Mouse (Mus musculus): Measurements from ENCODE around the gene Atp6v0a1. TPM values are rescaled to one million over a fixed set of nuclear protein-coding genes. Genes with fewer than 3 reads are reported as not detected.

Atp6v0a1 gene
- total RNA-seq, 2 experiments from 2014 or later = 112 to 115 TPM

DNA sequence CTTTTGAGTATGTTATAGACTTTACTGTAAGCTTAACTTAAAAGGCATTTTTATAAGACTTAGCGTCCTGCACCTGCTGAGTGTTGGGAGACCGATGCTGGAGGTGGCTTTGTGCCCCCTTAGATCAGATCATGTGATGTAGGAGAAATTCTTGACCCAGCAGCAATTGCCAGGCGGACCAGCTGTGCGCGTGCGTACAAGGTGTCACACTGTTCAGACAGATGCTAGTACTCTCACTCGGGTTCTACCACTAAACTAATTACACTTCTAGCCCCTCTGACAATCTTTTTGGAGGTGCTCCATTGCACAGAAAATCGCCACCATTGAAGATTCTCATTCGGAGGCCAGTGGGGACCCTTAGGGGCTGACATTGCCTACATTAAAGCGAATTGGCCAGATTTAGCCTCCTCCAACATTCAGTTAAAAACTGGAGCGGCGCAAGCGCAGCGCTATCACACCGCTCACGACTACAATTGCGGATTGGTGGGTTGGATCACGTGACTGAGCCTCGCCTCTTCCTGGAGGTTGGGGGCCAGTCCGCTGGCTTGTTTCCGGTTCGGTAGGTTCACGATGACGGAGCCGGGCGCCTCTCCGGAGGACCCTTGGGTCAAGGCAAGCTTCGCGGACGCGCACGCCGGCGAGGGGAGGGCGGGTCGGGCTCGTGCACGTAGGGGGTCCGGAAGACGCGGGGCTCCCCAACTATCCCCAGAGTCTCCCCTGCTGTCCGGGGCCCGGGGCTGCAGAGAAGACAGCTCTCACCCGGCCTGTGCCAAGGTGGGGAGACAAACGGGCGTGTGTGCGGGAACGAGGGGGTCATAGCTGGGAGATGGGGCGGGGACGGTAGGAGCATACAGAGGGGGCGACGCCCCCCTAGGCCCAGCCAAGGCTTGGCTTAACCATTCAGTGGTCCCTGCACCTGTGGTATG lies 77.8 kb downstream of the Atp6v0a1 start, which contains the start of gene Mlx:
Gene Mlx (plus strand): TSS at position 522 of the 926 bp plus-strand sequence.
- DNase-seq = peak; percentile 91

DNA sequence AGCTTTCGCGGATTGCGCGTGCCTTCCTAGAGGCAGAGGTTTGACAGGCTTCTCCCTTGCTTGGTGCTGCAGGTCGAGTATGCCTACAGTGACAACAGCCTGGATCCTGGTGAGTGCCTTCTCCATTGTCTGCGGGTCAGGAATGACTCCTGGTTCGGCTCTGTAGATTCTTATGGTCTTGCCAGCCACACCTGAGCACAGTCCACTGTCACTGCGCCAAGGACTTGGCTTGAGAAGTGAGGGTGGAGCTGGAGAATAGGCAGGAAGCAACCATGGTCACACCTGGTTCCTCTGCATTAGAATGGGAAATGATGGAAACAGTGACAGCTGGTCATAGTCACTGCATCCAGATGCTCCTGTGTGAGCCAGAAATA lies 78.4 kb downstream of the Atp6v0a1 start:
- no peak for DNase-seq

DNA sequence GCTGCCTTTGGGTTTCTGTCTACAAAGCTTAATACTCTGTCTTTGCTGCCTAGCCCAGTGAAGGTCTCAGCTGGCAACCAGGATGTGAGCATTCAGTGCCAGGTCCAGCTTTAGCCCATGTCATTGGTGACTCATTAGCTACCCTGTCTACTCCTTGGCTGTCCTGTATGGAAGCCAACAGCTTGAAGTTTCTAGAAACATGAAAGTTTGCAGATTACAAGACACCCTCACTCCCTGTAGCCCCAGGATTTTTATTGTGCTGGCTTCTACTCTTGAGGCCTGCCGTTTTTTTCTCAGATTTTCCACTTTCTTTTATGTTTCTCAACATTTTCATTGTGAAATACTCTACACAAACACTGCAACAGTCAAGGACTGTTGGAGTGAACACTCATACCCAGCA lies 80.7 kb downstream of the Atp6v0a1 start:
- no peak for DNase-seq

DNA sequence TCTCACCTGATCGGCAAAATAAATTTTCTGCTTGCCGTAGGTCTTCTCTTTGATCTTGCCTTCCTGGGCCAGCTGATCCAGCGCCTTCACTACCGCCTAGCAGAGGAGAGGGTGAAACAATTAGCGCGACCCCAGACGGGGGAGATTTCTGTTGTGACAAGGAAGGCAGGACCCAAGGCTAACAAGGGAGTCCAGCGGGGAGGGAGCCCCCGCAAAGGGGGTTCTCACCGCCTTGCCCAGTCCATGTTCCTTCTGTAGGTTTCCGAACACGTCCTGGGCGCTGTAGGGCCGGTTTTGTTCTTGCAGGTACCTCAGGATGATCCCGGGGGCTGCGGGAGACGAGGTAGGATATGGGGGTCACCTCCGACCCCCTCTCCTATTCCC lies 85.7 kb downstream of the Atp6v0a1 start:
- DNase-seq = no peak

DNA sequence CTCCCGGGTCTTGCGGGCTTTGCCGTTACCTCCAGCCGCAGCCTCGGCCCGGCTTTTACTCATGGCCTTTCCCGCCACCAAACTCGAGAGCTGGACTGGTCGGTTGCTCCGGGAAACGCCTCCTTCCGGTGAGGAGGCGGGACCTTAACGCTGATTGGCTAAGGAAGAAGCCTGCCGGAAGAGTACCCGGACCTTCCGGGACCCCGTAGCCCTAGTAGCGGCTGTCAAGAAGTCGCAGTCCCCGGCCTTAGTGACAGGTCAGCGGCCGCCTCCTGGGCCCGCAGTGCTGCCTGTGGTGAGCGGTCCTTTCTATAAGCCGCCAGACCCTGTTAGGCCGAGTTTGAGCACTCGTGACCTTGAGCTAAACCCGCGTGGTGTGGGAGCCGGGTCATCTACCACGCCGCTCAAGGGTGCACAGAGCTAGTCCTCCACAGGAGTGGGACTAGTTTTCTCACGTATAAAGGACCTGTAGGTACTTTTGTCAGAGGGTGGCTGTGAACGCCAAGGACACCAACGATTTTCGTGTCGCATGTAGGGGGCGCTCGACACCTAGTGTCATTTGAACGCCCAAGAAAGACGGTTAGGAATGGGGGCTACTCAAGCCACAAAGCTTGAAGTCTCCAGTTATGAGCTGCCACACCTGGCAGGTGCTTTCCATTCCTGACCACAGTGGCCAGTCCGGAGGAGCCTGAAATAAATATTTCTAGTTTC lies 86.2 kb downstream of the Atp6v0a1 start, which contains the start of gene Psmc3ip:
Gene Psmc3ip (minus strand): TSS at position 123 of the 711 bp plus-strand sequence.
- DNase-seq = peak; percentile 97

DNA sequence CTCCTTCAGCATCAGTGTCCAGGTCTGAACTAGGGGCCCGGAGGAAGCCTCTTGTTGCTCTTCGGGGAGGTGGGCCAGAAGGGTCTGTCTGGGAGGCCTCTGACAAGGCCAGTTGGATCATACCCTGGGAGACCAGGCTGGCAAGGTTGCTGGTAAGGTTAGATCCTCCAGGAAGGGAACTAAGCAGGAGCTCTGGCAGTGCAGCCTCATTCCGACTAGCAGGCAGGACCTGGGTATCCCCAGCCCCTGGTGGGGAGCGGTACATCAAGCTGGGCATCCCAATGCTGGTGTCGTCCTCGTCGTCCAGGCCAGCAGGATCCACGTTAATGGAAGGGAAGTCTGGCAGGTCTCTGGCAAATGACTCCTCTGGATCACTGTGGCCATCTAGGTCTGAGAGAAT lies 89.0 kb downstream of the Atp6v0a1 start:
- no peak for DNase-seq

DNA sequence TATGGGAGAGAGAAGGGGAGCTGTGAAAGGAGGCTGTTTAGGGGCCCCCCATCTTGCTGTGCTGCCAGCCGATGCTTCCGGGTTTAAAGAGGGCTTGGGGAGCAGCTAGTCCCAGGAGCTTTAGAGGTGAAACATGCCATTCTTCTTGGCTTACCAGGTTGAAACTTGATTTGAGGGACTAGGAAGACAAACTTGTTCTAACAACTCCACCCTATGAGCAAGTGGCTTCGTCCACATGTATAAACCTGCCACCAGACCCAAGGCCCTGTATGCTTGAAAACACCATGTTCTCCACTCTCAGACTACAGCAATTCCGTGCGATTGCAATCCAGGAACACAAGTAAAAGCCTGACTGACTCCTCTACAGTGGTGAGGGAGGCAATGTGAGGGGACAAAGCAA lies 93.8 kb downstream of the Atp6v0a1 start:
- DNase-seq = no peak

DNA sequence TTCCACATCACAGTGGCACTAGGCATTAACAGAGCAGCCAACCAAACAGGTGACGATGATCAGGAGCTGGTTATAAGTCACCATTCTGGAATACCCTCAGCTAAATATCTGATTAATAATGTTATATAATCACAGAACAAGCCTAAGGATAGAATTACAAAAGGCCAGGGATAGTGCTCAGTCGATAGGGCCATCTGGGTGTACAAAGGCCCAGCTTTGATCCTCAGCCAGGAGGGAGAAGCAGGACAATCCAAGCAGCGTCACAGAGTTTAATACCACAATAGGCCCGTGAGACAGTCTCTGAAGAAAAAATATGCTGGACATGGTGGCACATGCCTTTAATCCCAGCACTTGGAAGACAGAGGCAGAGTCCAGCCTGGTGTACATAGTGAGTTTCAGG lies 100.1 kb downstream of the Atp6v0a1 start:
- no peak for DNase-seq

DNA sequence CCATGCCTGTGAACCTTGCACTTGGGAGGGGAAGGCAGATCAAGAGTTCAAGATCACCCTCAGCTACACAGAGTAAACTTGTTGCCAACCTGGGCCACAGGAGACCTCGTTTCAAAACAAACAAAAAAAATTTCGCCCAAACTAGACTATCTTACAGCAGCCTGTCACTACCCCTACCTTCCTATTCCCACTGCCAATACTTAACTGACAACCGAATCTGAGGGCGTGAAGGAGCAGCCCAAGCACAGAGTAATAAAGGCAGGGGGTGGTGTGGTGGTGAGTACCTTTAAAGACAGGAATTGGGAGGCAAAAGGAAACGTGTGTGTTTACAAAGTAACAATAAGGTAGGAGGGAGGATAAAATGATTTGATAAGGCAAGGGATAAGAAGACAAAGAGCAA lies 101.5 kb downstream of the Atp6v0a1 start:
- DNase-seq = no peak

DNA sequence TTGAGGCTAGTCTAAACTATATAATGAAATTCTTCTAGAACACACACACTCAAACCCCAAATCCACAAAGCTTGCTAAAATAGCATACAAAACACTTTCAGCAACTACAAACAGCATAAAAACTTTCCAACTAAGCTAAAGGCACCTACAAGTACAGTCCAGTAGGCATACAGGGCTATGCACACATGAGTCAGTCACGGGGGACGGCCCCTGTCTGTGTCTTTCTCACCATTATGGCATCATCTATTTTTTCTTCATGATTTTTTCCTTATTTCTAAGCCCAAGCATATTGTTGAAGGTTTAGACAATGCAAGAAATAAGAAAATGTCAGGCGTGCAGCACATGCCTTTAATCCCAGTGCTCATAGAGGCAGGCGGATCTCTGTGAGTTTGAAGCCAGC lies 101.9 kb downstream of the Atp6v0a1 start:
- DNase-seq = no peak

DNA sequence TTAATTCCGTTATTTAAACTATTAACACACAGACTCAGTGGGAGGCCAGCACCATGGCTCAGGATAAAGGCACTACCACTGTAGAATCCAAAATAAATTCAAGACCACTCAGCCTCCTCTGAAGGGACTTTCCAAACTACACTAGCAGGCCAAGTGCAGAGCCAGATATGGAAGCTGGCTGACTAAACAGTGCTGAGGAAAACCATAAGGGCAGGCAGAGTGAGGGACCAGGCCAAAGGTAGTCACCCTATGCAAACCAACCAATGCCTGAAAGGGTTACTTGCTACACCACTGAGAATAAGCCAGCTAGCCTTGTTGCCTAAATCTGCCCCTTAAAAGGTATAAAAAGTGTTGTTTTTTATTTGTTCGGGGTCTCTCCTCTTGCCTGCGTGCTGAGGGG lies 102.9 kb downstream of the Atp6v0a1 start:
- DNase-seq = no peak

Small RNA genes lying within 50 kb of the gene (microRNA-seq; reads per million reads assigned to microRNA genes)
- 0.41 to 1.0 reads per million in 2 experiments for gene Mir6928

Other genes starting within 250 kb of the Atp6v0a1 start
- not detected for gene Kcnh4, start 249.5 kb upstream of the Atp6v0a1 start, total RNA-seq (2021)
- not detected for gene Hcrt, start 246.5 kb upstream of the Atp6v0a1 start, total RNA-seq (2021)
- gene Ghdc, start 238.5 kb upstream of the Atp6v0a1 start, total RNA-seq (2021) = 1 to 10 TPM; 7.8 to 9.9 TPM
- gene Stat5b, start 158.7 kb upstream of the Atp6v0a1 start, total RNA-seq (2021) = 10 to 100 TPM; 45.4 to 52.4 TPM
- gene Stat5a, start 150.1 kb upstream of the Atp6v0a1 start, total RNA-seq (2021) = 10 to 100 TPM; 15.7 to 17.4 TPM
- 100 to 1,000 TPM; 111 to 115 TPM for gene Stat3, start 69.9 kb upstream of the Atp6v0a1 start, total RNA-seq (2021)
- gene Cavin1, start 38.6 kb upstream of the Atp6v0a1 start, total RNA-seq (2021) = 100 to 1,000 TPM; 479 to 498 TPM
- 10 to 100 TPM in 1 of 2 experiments, 1 to 10 TPM in 1; 9.0 to 10.1 TPM for gene Naglu, start 60.6 kb downstream of the Atp6v0a1 start, total RNA-seq (2021)
- gene Hsd17b1, start 69.0 kb downstream of the Atp6v0a1 start, total RNA-seq (2021) = not detected
- 10 to 100 TPM; 15.4 to 16.2 TPM for gene Coasy, start 73.1 kb downstream of the Atp6v0a1 start, total RNA-seq (2021)
- gene Mlx, start 77.8 kb downstream of the Atp6v0a1 start, total RNA-seq (2021) = 10 to 100 TPM; 17.5 to 17.7 TPM
- 10 to 100 TPM; 11.7 to 13.6 TPM for gene Psmc3ip, start 86.0 kb downstream of the Atp6v0a1 start, total RNA-seq (2021)
- gene Retreg3, start 110.4 kb downstream of the Atp6v0a1 start, total RNA-seq (2021) = 10 to 100 TPM; 32.1 to 32.3 TPM
- 10 to 100 TPM; 53.5 to 53.7 TPM for gene Tubg1, start 110.5 kb downstream of the Atp6v0a1 start, total RNA-seq (2021)
- 1 to 10 TPM; 6.6 to 7.0 TPM for gene Tubg2, start 146.5 kb downstream of the Atp6v0a1 start, total RNA-seq (2021)
- gene Cntnap1, start 161.1 kb downstream of the Atp6v0a1 start, total RNA-seq (2021) = 1 to 10 TPM; 1.5 to 1.6 TPM
- 10 to 100 TPM; 23.1 to 27.3 TPM for gene Plekhh3, start 161.9 kb downstream of the Atp6v0a1 start, total RNA-seq (2021)
- gene Ccr10, start 166.0 kb downstream of the Atp6v0a1 start, total RNA-seq (2021) = not detected
- gene Ezh1, start 217.0 kb downstream of the Atp6v0a1 start, total RNA-seq (2021) = 10 to 100 TPM; 14.7 to 15.0 TPM
- gene Ramp2, start 236.6 kb downstream of the Atp6v0a1 start, total RNA-seq (2021) = 100 to 1,000 TPM; 122 to 134 TPM
- 10 to 100 TPM; 87.6 to 88.7 TPM for gene Vps25, start 244.3 kb downstream of the Atp6v0a1 start, total RNA-seq (2021)